Mouse (Mus musculus): ENCODE results near the gene Gm6169. TPM values are rescaled to one million over a fixed set of nuclear protein-coding genes. Genes with fewer than 3 reads are reported as not detected.

Gene Gm6169
- polyA plus RNA-seq, 1 experiment from 2014 or later: 0.92 TPM

GRCm38 (mm10) chr13:97064413-97064812 lies 34.6 kb downstream of the Gm6169 start:
- TF ChIP-seq CTCF (IDR thresholded peaks at IDR 0.05; ENCODE audit: low read depth): no peak
- no peak for TF ChIP-seq EP300 (IDR thresholded peaks at IDR 0.05; ENCODE audit: low read depth)
- WGBS (ENCODE audit: insufficient replicate concordance): 38% methylated on average over 3 of the region's 3 CpGs
- Histone ChIP-seq H3K36me3 (replicated peaks; ENCODE audit: insufficient read depth, low read length) (no peaks in the 10 kb centered on the region), H3K9me3 (ENCODE audit: low read length) (no peaks in the 10 kb centered on the region), H3K4me1 (ENCODE audit: insufficient read depth) (peaks cover 10% of the 10 kb centered on the region), H3K27ac (ENCODE audit: low read depth) (no peak overlapping the region), H3K4me2 (ENCODE audit: low read depth, low read length) (0 out of 2 replicates have a peak overlapping the region, but pooled peaks have one; percentile 9), H3K9ac (replicated peaks) (no peak overlapping the region), H3K4me3 (ENCODE audit: low read depth, low read length) (no peak overlapping the region), H3K27me3 (ENCODE audit: insufficient read depth, low read length) (peaks cover 4% of the 10 kb centered on the region; the same call in 1 of the 2 replicates)
- DNase-seq (no peak), ATAC-seq (peak; percentile 12; the same call in 1 of the 2 replicates)

- no peak for TF ChIP-seq CTCF (IDR thresholded peaks at IDR 0.05; ENCODE audit: low read depth)
- no peak for TF ChIP-seq EP300 (IDR thresholded peaks at IDR 0.05; ENCODE audit: low read depth)
- no peak overlapping the region for H3K9ac ChIP-seq (replicated peaks)
- H3K27me3 ChIP-seq (ENCODE audit: insufficient read depth, low read length): peaks cover 4% of the 10 kb centered on the region; the same call in 1 of the 2 replicates
- no peak overlapping the region for H3K4me3 ChIP-seq (ENCODE audit: low read depth, low read length)
- WGBS (ENCODE audit: insufficient replicate concordance): 36% methylated on average over 2 of the region's 2 CpGs
- H3K4me2 ChIP-seq (ENCODE audit: low read depth, low read length): no peak overlapping the region
- DNase-seq: no peak
- no peak overlapping the region for H3K27ac ChIP-seq (ENCODE audit: low read depth)
- no peaks in the 10 kb centered on the region for H3K9me3 ChIP-seq (ENCODE audit: low read length)
- no peak for ATAC-seq
- H3K4me1 ChIP-seq (ENCODE audit: insufficient read depth): peaks cover 10% of the 10 kb centered on the region
- no peaks in the 10 kb centered on the region for H3K36me3 ChIP-seq (replicated peaks; ENCODE audit: insufficient read depth, low read length)
Measured at GRCm38 (mm10) chr13:97063431-97063830, 35.6 kb downstream of the Gm6169 start.

- Histone ChIP-seq H3K9ac (replicated peaks) (no peak overlapping the region), H3K4me1 (ENCODE audit: insufficient read depth) (peaks cover 10% of the 10 kb centered on the region), H3K36me3 (replicated peaks; ENCODE audit: insufficient read depth, low read length) (no peaks in the 10 kb centered on the region), H3K4me2 (ENCODE audit: low read depth, low read length) (no peak overlapping the region), H3K27me3 (ENCODE audit: insufficient read depth, low read length) (0 out of 2 replicates have a peak, but pooled peaks cover under 1% of the 10 kb centered on the region), H3K27ac (ENCODE audit: low read depth) (no peak overlapping the region), H3K9me3 (ENCODE audit: low read length) (no peaks in the 10 kb centered on the region), H3K4me3 (ENCODE audit: low read depth, low read length) (no peak overlapping the region)
- TF ChIP-seq CTCF (IDR thresholded peaks at IDR 0.05; ENCODE audit: low read depth): no peak
- TF ChIP-seq EP300 (IDR thresholded peaks at IDR 0.05; ENCODE audit: low read depth): no peak
- WGBS (ENCODE audit: insufficient replicate concordance): 87% methylated on average over 3 of the region's 3 CpGs
- DNase-seq: no peak
- ATAC-seq: no peak
Measured at GRCm38 (mm10) chr13:97062151-97062550, 36.9 kb downstream of the Gm6169 start.

GRCm38 (mm10) chr13:97060331-97060730 lies 38.7 kb downstream of the Gm6169 start:
- H3K27ac ChIP-seq (ENCODE audit: low read depth): no peak overlapping the region
- no peaks in the 10 kb centered on the region for H3K9me3 ChIP-seq (ENCODE audit: low read length)
- DNase-seq (no peak), ATAC-seq (no peak)
- H3K4me3 ChIP-seq (ENCODE audit: low read depth, low read length): no peak overlapping the region
- H3K27me3 ChIP-seq (ENCODE audit: insufficient read depth, low read length): no peaks in the 10 kb centered on the region
- H3K4me1 ChIP-seq (ENCODE audit: insufficient read depth): peaks cover 8% of the 10 kb centered on the region
- WGBS (ENCODE audit: insufficient replicate concordance): 79% methylated on average over 8 of the region's 8 CpGs
- H3K4me2 ChIP-seq (ENCODE audit: low read depth, low read length): no peak overlapping the region
- no peak for TF ChIP-seq EP300 (IDR thresholded peaks at IDR 0.05; ENCODE audit: low read depth)
- TF ChIP-seq CTCF (IDR thresholded peaks at IDR 0.05; ENCODE audit: low read depth): no peak
- no peak overlapping the region for H3K9ac ChIP-seq (replicated peaks)
- H3K36me3 ChIP-seq (replicated peaks; ENCODE audit: insufficient read depth, low read length): no peaks in the 10 kb centered on the region

GRCm38 (mm10) chr13:97059746-97060145 lies 39.3 kb downstream of the Gm6169 start:
- Histone ChIP-seq H3K4me2 (ENCODE audit: low read depth, low read length) (no peak overlapping the region), H3K27ac (ENCODE audit: low read depth) (no peak overlapping the region), H3K9me3 (ENCODE audit: low read length) (no peaks in the 10 kb centered on the region), H3K4me1 (ENCODE audit: insufficient read depth) (peaks cover 6% of the 10 kb centered on the region; the same call in 1 of the 2 replicates), H3K4me3 (ENCODE audit: low read depth, low read length) (no peak overlapping the region), H3K36me3 (replicated peaks; ENCODE audit: insufficient read depth, low read length) (no peaks in the 10 kb centered on the region), H3K9ac (replicated peaks) (no peak overlapping the region), H3K27me3 (ENCODE audit: insufficient read depth, low read length) (no peaks in the 10 kb centered on the region)
- 89% methylated on average over 6 of the region's 6 CpGs for WGBS (ENCODE audit: insufficient replicate concordance)
- no peak for TF ChIP-seq CTCF (IDR thresholded peaks at IDR 0.05; ENCODE audit: low read depth)
- TF ChIP-seq EP300 (IDR thresholded peaks at IDR 0.05; ENCODE audit: low read depth): no peak
- no peak for DNase-seq
- no peak for ATAC-seq

GRCm38 (mm10) chr13:97057817-97058216 lies 41.2 kb downstream of the Gm6169 start:
- WGBS (ENCODE audit: insufficient replicate concordance): 64% methylated on average over 4 of the region's 4 CpGs
- H3K4me3 ChIP-seq (ENCODE audit: low read depth, low read length): no peak overlapping the region
- H3K36me3 ChIP-seq (replicated peaks; ENCODE audit: insufficient read depth, low read length): no peaks in the 10 kb centered on the region
- DNase-seq (no peak), ATAC-seq (no peak)
- no peak overlapping the region for H3K27ac ChIP-seq (ENCODE audit: low read depth)
- TF ChIP-seq CTCF (IDR thresholded peaks at IDR 0.05; ENCODE audit: low read depth) (no peak), EP300 (IDR thresholded peaks at IDR 0.05; ENCODE audit: low read depth) (no peak)
- H3K9me3 ChIP-seq (ENCODE audit: low read length): no peaks in the 10 kb centered on the region
- no peak overlapping the region for H3K9ac ChIP-seq (replicated peaks)
- no peaks in the 10 kb centered on the region for H3K4me1 ChIP-seq (ENCODE audit: insufficient read depth)
- no peaks in the 10 kb centered on the region for H3K27me3 ChIP-seq (ENCODE audit: insufficient read depth, low read length)
- no peak overlapping the region for H3K4me2 ChIP-seq (ENCODE audit: low read depth, low read length)

GRCm38 (mm10) chr13:97053844-97054243 lies 45.2 kb downstream of the Gm6169 start:
- no peak for TF ChIP-seq CTCF (IDR thresholded peaks at IDR 0.05; ENCODE audit: low read depth)
- no peak for TF ChIP-seq EP300 (IDR thresholded peaks at IDR 0.05; ENCODE audit: low read depth)
- H3K4me1 ChIP-seq (ENCODE audit: insufficient read depth): no peaks in the 10 kb centered on the region
- H3K9me3 ChIP-seq (ENCODE audit: low read length): no peaks in the 10 kb centered on the region
- DNase-seq (no peak), ATAC-seq (no peak)
- no peaks in the 10 kb centered on the region for H3K36me3 ChIP-seq (replicated peaks; ENCODE audit: insufficient read depth, low read length)
- H3K27ac ChIP-seq (ENCODE audit: low read depth): no peak overlapping the region
- no peak overlapping the region for H3K4me3 ChIP-seq (ENCODE audit: low read depth, low read length)
- 75% methylated on average over 8 of the region's 8 CpGs for WGBS (ENCODE audit: insufficient replicate concordance)
- H3K27me3 ChIP-seq (ENCODE audit: insufficient read depth, low read length): no peaks in the 10 kb centered on the region
- H3K4me2 ChIP-seq (ENCODE audit: low read depth, low read length): no peak overlapping the region
- H3K9ac ChIP-seq (replicated peaks): no peak overlapping the region

All from liver, postnatal 0 days (tissue).